Mouse (Mus musculus) neural tube, embryonic 13.5 days (tissue): ENCODE measurements around the gene Rufy1. TPM values are rescaled to one million over a fixed set of nuclear protein-coding genes. Genes with fewer than 3 reads are reported as not detected.

Experiments
- ATAC-seq: fragments of 200-750 bp; cut with Nextera tagmentation; 2 replicates; pipeline ENCODE4 v1.8.0; 2017; ENCODE audit warnings: low read depth, mild to moderate bottlenecking, moderate TSS enrichment, moderate library complexity
- H3K27ac ChIP-seq: fragments of 300-500 bp; sonication (generic); replicated peaks from 2 replicates; pipeline ENCODE4 v1.5.1; 2015; ENCODE audit warnings: moderate library complexity, mild to moderate bottlenecking, inconsistent platforms
- H3K27me3 ChIP-seq: fragments of 300-500 bp; sonication (generic); 2 replicates; pipeline ENCODE4 v1.6.1; 2015; ENCODE audit warnings: mild to moderate bottlenecking, inconsistent platforms
- H3K36me3 ChIP-seq: fragments of 300-500 bp; sonication (generic); 2 replicates; pipeline ENCODE4 v1.6.1; 2015; ENCODE audit warnings: mild to moderate bottlenecking, inconsistent platforms
- H3K4me1 ChIP-seq: fragments of 300-500 bp; sonication (generic); replicated peaks from 2 replicates; pipeline ENCODE4 v1.6.1; 2015; ENCODE audit warnings: inconsistent platforms
- H3K4me2 ChIP-seq: fragments of 300-500 bp; sonication (generic); 2 replicates; pipeline ENCODE4 v1.6.1; 2015; ENCODE audit warnings: inconsistent platforms, mild to moderate bottlenecking, moderate library complexity
- H3K4me3 ChIP-seq: fragments of 300-500 bp; sonication (generic); 2 replicates; pipeline ENCODE4 v1.5.1; 2015; ENCODE audit warnings: mild to moderate bottlenecking, inconsistent platforms
- H3K9ac ChIP-seq: fragments of 300-500 bp; sonication (generic); 2 replicates; pipeline ENCODE4 v1.6.1; 2015; ENCODE audit warnings: moderate library complexity, mild to moderate bottlenecking, inconsistent platforms
- H3K9me3 ChIP-seq: fragments of 300-500 bp; sonication (generic); 2 replicates; pipeline ENCODE4 v1.6.1; 2016; ENCODE audit warnings: inconsistent platforms
- WGBS: fragments of 180-500 bp; shearing (Covaris S2); methylation state at CpG from one replicate; pipeline ENCODE4 v1.1.7; 2015; 5-methylcytosine and 5-hydroxymethylcytosine counted together
- microRNA counts: library from miRNA; unstranded; fragments of <30 nt; microRNA quantifications from one replicate; lab custom pipeline; 2016
- microRNA-seq: library from miRNA; unstranded; fragments of <30 nt; microRNA quantifications from one replicate; pipeline ENCODE4, GENCODE M21; 2016
- polyA plus RNA-seq: library from polyadenylated mRNA; unstranded; fragments of >200 nt; fragmentation: Nextera tagmentation; extraction: Ambion mirVana; gene quantifications from 2 replicates; pipeline ENCODE4 v1.2.1, GENCODE M21; 2015

Rufy1 gene
- polyA plus RNA-seq, 1 experiment from 2014 or later: 26.5 TPM

DNA sequence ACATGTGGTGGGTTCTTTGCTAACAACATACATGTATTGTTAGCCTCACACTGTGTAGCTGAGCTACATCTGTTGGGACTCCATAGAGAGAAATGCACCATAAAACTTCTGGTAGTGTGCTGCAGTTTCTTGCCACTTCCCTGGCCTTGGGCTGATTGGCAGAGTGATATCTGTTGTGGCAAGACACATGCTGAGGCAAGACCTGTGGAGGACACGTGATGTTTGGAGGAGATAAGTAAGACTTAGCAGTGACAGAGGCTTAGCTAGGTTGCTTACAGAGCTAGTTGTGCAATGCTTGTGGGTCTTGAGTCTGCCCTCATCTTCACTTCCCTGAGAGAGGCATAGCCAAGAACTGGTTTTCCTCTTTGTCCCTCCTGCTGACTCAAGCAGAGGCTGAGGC, 75.5 kb downstream of the Rufy1 start:
- Histone ChIP-seq H3K9me3 (no peaks in the 10 kb centered on the region), H3K9ac (no peak overlapping the region), H3K4me3 (no peak overlapping the region), H3K27ac (no peak overlapping the region), H3K4me2 (no peak overlapping the region), H3K4me1 (peaks cover 5% of the 10 kb centered on the region), H3K27me3 (peaks cover 17% of the 10 kb centered on the region), H3K36me3 (no peaks in the 10 kb centered on the region)
- no peak for ATAC-seq
- 87% methylated on average over 1 of the region's 1 CpGs for WGBS

DNA sequence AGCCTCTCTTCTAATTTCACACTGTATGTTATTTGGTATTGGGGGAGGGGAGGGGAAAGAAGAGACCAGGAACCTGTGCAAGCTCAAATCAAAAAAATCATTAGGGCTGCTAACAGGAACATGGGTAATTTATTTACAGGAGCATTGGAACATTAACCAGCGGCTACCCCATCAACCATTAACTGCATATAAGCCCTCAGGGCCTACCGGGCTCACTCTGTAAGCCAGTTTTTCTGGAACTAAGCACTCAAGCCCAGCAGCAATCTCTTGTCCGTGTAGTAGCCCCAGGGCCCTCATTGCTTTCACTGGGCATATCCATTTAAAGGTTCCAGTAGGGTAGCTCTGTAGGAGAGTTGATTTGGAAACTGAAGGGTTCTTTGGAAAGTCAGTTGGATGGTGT, 76.1 kb downstream of the Rufy1 start:
- no peak for ATAC-seq
- no peak overlapping the region for H3K27ac ChIP-seq
- no peak overlapping the region for H3K9ac ChIP-seq
- H3K4me2 ChIP-seq: no peak overlapping the region
- H3K4me1 ChIP-seq: peaks cover 5% of the 10 kb centered on the region
- no peaks in the 10 kb centered on the region for H3K9me3 ChIP-seq
- WGBS: 67% methylated on average over 3 of the region's 3 CpGs
- no peak overlapping the region for H3K4me3 ChIP-seq
- H3K36me3 ChIP-seq: no peaks in the 10 kb centered on the region
- peaks cover 16% of the 10 kb centered on the region for H3K27me3 ChIP-seq

DNA sequence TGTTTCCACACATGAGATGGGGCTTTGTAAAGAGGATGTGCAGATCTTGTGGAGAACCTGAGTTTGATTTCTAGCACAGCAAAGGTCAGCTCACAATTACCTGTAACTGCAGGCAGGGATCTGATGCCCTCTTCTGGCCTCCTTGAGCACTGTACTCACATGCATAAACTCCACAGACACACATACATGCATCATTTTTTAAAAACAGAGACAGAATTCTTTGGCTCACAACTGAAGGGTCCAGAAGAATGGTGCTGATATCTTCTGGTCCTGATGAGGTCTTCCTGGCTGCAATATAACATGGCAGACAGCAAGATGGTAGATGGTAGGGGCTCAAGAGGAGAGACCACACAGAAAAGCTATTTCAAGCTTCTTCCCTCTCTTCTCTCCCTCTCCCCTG, 76.8 kb downstream of the Rufy1 start, which contains the start of gene Cby3:
TSS of gene Cby3 (plus strand) at position 301 of the 400 bp plus-strand sequence.
- Histone ChIP-seq H3K4me2 (no peak within 1 kb of the TSS), H3K9me3 (no peaks in the 10 kb centered on the region), H3K4me3 (no peak within 1 kb of the TSS), H3K27ac (no peak within 1 kb of the TSS), H3K9ac (no peak within 1 kb of the TSS), H3K36me3 (no peaks in the 10 kb centered on the region), H3K4me1 (peaks cover 5% of the 10 kb centered on the region), H3K27me3 (peaks cover 16% of the 10 kb centered on the region)
- no peak for ATAC-seq

DNA sequence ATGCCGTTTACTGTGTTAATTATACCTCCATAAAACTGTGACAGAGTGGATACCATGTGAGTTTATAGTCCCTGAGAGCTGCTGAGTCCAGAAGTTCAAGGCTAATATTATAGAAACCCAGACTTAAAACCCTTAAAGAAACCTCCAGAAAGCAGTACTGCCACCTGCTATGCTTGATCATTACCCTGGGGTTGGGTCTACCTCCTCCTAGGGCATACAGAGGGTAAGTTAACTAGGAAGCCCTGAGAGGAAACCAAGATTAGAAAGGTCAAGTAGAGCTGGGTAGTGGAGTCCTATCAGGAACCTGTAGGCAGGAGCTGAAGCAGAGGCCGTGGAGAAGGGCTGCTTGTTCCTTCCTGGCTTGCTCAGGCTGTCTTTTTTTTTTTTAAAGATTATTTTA, 78.7 kb downstream of the Rufy1 start:
- Histone ChIP-seq H3K36me3 (no peaks in the 10 kb centered on the region), H3K4me1 (no peaks in the 10 kb centered on the region), H3K9ac (no peak overlapping the region), H3K4me2 (no peak overlapping the region), H3K9me3 (no peaks in the 10 kb centered on the region), H3K27me3 (no peaks in the 10 kb centered on the region), H3K4me3 (no peak overlapping the region), H3K27ac (no peak overlapping the region)
- 74% methylated on average over 2 of the region's 2 CpGs for WGBS
- ATAC-seq: no peak

DNA sequence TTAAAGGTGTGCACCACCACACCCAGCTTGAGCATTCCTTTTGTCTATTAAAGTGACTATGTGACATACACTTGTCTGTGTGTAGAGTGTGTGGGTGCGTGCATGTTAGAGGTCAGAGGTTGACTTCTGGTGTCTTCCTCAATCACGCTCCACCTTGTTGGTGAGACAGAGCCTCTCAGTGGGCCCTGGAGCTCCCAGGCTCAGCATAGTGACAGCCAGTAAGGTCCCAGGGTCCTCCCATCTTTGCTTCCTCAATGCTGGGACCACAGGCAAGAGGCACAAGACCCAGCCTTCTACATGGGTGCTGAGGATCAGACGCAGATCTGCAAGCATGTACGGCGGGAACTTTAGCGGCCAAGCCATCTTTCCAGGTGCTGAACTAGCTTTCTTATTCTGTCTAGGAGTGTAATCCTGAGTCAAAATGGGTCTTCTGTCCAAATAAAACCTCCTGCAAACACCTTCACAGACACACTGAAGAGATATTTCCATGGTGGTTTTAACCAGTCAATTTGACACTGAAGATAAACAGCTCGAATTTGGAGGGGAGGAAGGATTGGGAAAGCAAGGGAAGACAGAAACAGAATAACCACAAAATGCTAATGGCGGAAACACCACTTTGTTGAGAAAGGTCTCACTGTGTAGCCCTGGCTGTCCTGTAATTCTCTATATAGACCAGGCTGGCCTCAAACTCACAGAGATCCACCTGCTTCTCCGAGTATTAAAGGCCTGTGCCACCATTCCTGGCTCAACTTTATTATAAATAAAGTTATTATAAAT, 84.5 kb downstream of the Rufy1 start:
- no peaks in the 10 kb centered on the region for H3K4me1 ChIP-seq
- WGBS: 88% methylated on average over 9 of the region's 9 CpGs
- no peak for ATAC-seq
- H3K9ac ChIP-seq: no peak overlapping the region
- H3K27ac ChIP-seq: no peak overlapping the region
- H3K27me3 ChIP-seq: no peaks in the 10 kb centered on the region
- H3K9me3 ChIP-seq: no peaks in the 10 kb centered on the region
- no peaks in the 10 kb centered on the region for H3K36me3 ChIP-seq
- no peak overlapping the region for H3K4me3 ChIP-seq
- no peak overlapping the region for H3K4me2 ChIP-seq

DNA sequence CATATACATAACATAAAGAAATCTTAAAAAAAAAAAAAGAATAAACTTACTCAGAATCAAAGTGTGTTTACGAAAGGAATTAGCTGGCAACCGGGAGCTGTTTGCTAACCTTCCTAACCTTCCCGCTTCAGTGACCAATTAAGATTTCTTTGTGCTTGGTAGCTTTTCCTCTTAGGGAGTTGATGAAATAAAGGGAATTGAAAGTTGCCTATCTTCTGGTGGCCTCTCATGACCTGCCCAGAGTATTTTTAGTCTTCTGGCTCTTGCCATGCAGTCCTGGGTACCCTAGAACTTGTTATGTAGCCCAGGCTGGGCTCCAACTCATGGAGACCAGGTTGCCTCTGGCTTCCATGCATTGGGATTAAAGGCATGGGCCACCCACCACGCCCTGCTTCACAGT, 85.4 kb downstream of the Rufy1 start:
- Histone ChIP-seq H3K4me1 (no peaks in the 10 kb centered on the region), H3K9ac (no peak overlapping the region), H3K27me3 (no peaks in the 10 kb centered on the region), H3K9me3 (no peaks in the 10 kb centered on the region), H3K4me2 (no peak overlapping the region), H3K36me3 (no peaks in the 10 kb centered on the region), H3K27ac (no peak overlapping the region), H3K4me3 (no peak overlapping the region)
- ATAC-seq: no peak
- WGBS: 83% methylated on average over 4 of the region's 4 CpGs

MicroRNAs encoded within 50 kb of the gene (microRNA counts, 519-probe panel; counts per million panel counts)
- microRNA mmu-miR-804 (lab: Ali Mortazavi, UCI): 3,824 counts per million, percentile 60 among the panel's probes with 10 or more counts

Small RNA genes within 50 kb of the gene (microRNA-seq; reads per million reads assigned to microRNA genes)
- not detected for gene Mir804

Other genes with a start within 250 kb of the Rufy1 start
- 337 and 343 TPM in 2 replicates for gene Sqstm1, start 220.3 kb downstream of the Rufy1 start, polyA plus RNA-seq
- 52.8 and 56.6 TPM in 2 replicates for gene Mgat4b, start 220.2 kb downstream of the Rufy1 start, polyA plus RNA-seq
- 1.8 and 2.6 TPM in 2 replicates for gene Ltc4s, start 192.5 kb downstream of the Rufy1 start, polyA plus RNA-seq
- 3.1 and 3.7 TPM in 2 replicates for gene Maml1, start 138.8 kb downstream of the Rufy1 start, polyA plus RNA-seq
- gene Canx, start 105.5 kb downstream of the Rufy1 start, polyA plus RNA-seq: 275 and 302 TPM in 2 replicates
- 0.78 and 1.2 TPM in 2 replicates for gene Cby3, start 76.7 kb downstream of the Rufy1 start, polyA plus RNA-seq
- gene Hnrnph1, start 54.1 kb downstream of the Rufy1 start, polyA plus RNA-seq: 482 and 577 TPM in 2 replicates
- 3.7 and 4.8 TPM in 2 replicates for gene Adamts2, start 171.0 kb upstream of the Rufy1 start, polyA plus RNA-seq